Mouse (Mus musculus): ENCODE measurements around the gene Trem2. TPM values are rescaled to one million over a fixed set of nuclear protein-coding genes. Genes with fewer than 3 reads are reported as not detected.
"Not testable (repeated sequence)": the region's sequence is repeated elsewhere in the genome, so short reads cannot be mapped to it uniquely, and the experiment has no call there.

Trem2 gene
- polyA plus RNA-seq, 2 experiments: 3.1 to 3.5 TPM

DNA sequence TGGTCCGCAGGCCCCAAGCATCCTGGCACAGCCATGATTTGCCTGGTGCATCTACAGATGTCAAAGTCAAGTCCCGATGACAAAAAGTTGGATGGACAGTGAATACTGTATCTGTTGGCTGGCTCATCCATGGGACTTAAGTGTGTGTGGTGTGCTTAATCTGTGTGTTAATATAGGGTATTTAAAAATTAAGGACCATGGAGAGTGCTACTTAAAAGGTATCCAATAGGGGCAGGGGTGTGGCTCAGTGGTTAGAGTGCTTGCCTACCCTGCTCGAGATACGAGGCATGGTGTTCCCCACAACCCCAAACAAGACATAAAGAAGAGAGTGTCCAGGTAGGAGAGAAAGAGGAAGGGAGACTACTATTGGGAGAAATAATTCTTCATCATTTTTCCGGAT, 44.4 kb upstream of the Trem2 start:
- no peak for ATAC-seq (ENCODE audit: insufficient read depth)
- H3K4me1 ChIP-seq (replicated peaks; ENCODE audit: control insufficient read depth in 2 of 2, insufficient read depth in 2 of 2, low read length in 1 of 2): peaks cover 20 to 41% of the 10 kb centered on the region in 2 experiments
- 54% methylated on average over 5 of the region's 5 CpGs for WGBS (ENCODE audit: insufficient replicate concordance)
- TF ChIP-seq EP300 (IDR thresholded peaks at IDR 0.05; ENCODE audit: low read depth) (no peak), CTCF (IDR thresholded peaks at IDR 0.05; ENCODE audit: low read depth) (no peak)
- peak overlapping the region; percentile 86 for H3K9ac ChIP-seq (replicated peaks)
- peak overlapping the region; percentile 79 for H3K4me2 ChIP-seq (ENCODE audit: low read depth)
- H3K4me3 ChIP-seq (ENCODE audit: insufficient read depth in 1 of 2, low read depth in 2 of 2, low read length in 2 of 2): peak overlapping the region; percentile 57 to 67
- no peak overlapping the region for H3K27ac ChIP-seq
- no peaks in the 10 kb centered on the region for H3K9me3 ChIP-seq (ENCODE audit: control insufficient read depth, low read length)
- no peaks in the 10 kb centered on the region for H3K27me3 ChIP-seq (ENCODE audit: control insufficient read depth, insufficient read depth, low read length)
- H3K36me3 ChIP-seq (replicated peaks; ENCODE audit: control insufficient read depth, insufficient read depth, low read depth): peaks cover 6% of the 10 kb centered on the region
- no peak for DNase-seq (ENCODE audit: low read depth in 3 of 3, low spot score in 3 of 3)

DNA sequence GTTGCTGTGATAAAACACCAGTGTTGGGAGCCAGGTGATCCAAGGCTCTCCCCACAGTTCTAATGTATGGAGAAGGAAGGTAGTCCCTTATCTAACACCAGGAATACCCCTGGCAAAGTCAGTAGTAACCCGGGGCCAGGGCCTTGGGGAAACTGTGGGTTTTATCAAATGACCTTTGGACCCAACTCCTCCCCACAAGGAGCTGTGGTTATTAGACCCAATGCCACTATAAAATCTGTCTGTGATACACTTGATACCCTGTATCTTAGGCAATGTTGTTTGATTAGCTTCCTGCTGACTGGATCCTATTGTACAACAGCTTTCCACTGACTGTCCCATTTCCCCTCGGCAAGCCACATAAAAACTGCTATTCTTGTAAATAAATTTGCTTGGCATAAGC, 34.1 kb upstream of the Trem2 start:
- H3K4me1 ChIP-seq (replicated peaks; ENCODE audit: control insufficient read depth in 2 of 2, insufficient read depth in 2 of 2, low read length in 1 of 2): no peaks in the 10 kb centered on the region
- ATAC-seq (ENCODE audit: insufficient read depth): no peak

DNA sequence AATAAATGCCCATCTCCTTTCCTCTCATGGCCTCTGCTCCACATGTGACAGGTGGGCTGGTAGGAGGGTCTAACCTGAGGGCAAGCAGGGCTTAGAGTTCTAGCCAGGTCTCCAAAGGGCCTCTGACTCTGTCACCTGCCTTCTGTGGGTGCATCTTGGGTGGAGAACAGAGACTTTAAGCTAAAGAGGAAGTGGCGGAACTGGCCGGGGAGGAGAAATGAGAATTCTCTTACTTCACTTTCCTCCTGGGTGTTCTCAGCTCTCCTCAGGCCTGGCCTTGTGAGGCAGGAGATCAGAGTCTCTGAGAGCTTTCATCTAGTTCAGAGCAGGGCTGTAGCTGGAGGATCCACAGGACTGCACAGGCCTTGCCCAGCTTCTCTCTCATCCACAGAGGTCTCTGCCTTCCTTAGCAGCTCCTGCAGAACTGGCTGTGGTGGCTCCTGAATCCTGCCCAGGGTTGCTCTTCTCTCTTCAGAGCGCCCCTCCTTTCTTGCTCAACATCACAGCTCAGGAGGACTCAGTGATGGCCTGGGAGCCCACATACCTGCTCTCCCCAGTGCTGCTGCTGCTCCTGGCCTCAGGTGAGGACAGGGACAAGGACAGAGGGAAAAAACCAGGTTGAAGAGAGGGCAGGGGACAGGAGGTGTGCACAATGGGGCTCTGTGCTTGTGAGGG, 30.2 kb upstream of the Trem2 start, which contains the start of gene B430306N03Rik:
B430306N03Rik (plus strand) TSS at position 237 of the 675 bp plus-strand sequence.
- H3K36me3 ChIP-seq (replicated peaks; ENCODE audit: control insufficient read depth, insufficient read depth, low read depth); H3K4me1 ChIP-seq (replicated peaks; ENCODE audit: control insufficient read depth in 2 of 2, insufficient read depth in 2 of 2, low read length in 1 of 2); H3K4me2 ChIP-seq (ENCODE audit: low read depth); DNase-seq (ENCODE audit: low read depth in 3 of 3, low spot score in 3 of 3); H3K9me3 ChIP-seq (ENCODE audit: control insufficient read depth, low read length); H3K27ac ChIP-seq; H3K27me3 ChIP-seq (ENCODE audit: control insufficient read depth, insufficient read depth, low read length); ATAC-seq (ENCODE audit: insufficient read depth); H3K9ac ChIP-seq (replicated peaks); H3K4me3 ChIP-seq (ENCODE audit: insufficient read depth in 1 of 2, low read depth in 2 of 2, low read length in 2 of 2): not testable (repeated sequence)
- WGBS (ENCODE audit: insufficient replicate concordance): 48% methylated on average over 3 of the region's 3 CpGs

More for the DNA sequence above, 34.1 kb upstream of the Trem2 start:
- H3K27ac ChIP-seq: no peak overlapping the region
- H3K4me3 ChIP-seq (ENCODE audit: insufficient read depth in 1 of 2, low read depth in 2 of 2, low read length in 2 of 2): no peak overlapping the region
- H3K36me3 ChIP-seq (replicated peaks; ENCODE audit: control insufficient read depth, insufficient read depth, low read depth): no peaks in the 10 kb centered on the region
- H3K9me3 ChIP-seq (ENCODE audit: control insufficient read depth, low read length): no peaks in the 10 kb centered on the region
- no peak for TF ChIP-seq EP300 (IDR thresholded peaks at IDR 0.05; ENCODE audit: low read depth)
- no peak for TF ChIP-seq CTCF (IDR thresholded peaks at IDR 0.05; ENCODE audit: low read depth)
- no peak overlapping the region for H3K4me2 ChIP-seq (ENCODE audit: low read depth)
- H3K27me3 ChIP-seq (ENCODE audit: control insufficient read depth, insufficient read depth, low read length): no peaks in the 10 kb centered on the region
- H3K9ac ChIP-seq (replicated peaks): no peak overlapping the region
- no peak for DNase-seq (ENCODE audit: low read depth in 3 of 3, low spot score in 3 of 3)
- 43% methylated on average over 2 of the region's 2 CpGs for WGBS (ENCODE audit: insufficient replicate concordance)

DNA sequence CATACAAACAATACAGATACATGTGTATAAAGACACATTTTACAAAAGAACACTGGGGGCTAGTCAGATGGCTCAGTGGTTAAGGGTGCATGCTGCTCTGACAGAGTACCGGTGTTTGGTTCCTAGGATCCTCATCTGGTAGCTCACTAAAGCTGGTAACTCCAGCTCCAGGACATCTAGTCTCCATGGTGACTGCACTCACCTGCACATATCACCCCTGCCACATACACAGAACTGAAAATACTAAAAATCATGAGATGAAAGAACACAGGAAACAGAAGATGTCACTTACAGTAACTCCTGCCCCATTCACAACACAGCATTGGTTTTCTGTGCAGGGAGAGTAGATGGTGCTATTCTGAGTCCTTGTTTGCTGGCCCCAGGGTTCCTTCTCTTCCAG, 27.5 kb upstream of the Trem2 start:
- WGBS (ENCODE audit: insufficient replicate concordance): 70% methylated on average over 1 of the region's 1 CpGs
- ATAC-seq (ENCODE audit: insufficient read depth) (no peak), DNase-seq (ENCODE audit: low read depth in 3 of 3, low spot score in 3 of 3) (no peak)
- TF ChIP-seq EP300 (IDR thresholded peaks at IDR 0.05; ENCODE audit: low read depth) (no peak), CTCF (IDR thresholded peaks at IDR 0.05; ENCODE audit: low read depth) (no peak)
- Histone ChIP-seq H3K27me3 (ENCODE audit: control insufficient read depth, insufficient read depth, low read length) (no peaks in the 10 kb centered on the region), H3K4me3 (ENCODE audit: insufficient read depth in 1 of 2, low read depth in 2 of 2, low read length in 2 of 2) (no peak overlapping the region), H3K9me3 (ENCODE audit: control insufficient read depth, low read length) (no peaks in the 10 kb centered on the region), H3K9ac (replicated peaks) (no peak overlapping the region), H3K36me3 (replicated peaks; ENCODE audit: control insufficient read depth, insufficient read depth, low read depth) (no peaks in the 10 kb centered on the region), H3K27ac (no peak overlapping the region), H3K4me2 (ENCODE audit: low read depth) (no peak overlapping the region), H3K4me1 (replicated peaks; ENCODE audit: control insufficient read depth in 2 of 2, insufficient read depth in 2 of 2, low read length in 1 of 2) (peaks cover 0 to 24% of the 10 kb centered on the region in 2 experiments; a peak in 3 of 4 replicates)

DNA sequence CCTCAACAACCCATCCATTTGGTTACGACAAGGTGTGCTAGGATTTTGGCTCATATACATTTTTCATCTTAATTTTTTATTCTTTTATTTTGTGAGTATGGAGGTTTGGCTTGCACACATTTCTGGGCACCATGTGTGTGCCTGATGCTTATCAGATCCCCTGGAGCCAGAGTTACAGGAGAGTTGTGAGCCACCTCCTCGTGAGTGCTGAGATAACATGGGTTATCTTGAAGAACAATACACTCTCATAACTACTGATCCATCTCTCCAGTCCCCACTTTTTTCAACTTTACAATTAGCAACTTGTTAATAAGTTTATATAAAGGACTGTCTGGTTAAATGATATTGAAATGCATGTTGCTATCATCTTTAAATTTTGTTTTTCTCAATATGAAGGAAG, 24.9 kb upstream of the Trem2 start:
- Histone ChIP-seq H3K4me1 (replicated peaks; ENCODE audit: control insufficient read depth in 2 of 2, insufficient read depth in 2 of 2, low read length in 1 of 2) (peaks cover 0 to 28% of the 10 kb centered on the region in 2 experiments; a peak in 3 of 4 replicates), H3K9me3 (ENCODE audit: control insufficient read depth, low read length) (no peaks in the 10 kb centered on the region), H3K9ac (replicated peaks) (no peak overlapping the region), H3K27me3 (ENCODE audit: control insufficient read depth, insufficient read depth, low read length) (no peaks in the 10 kb centered on the region), H3K4me3 (ENCODE audit: insufficient read depth in 1 of 2, low read depth in 2 of 2, low read length in 2 of 2) (no peak overlapping the region), H3K27ac (no peak overlapping the region), H3K36me3 (replicated peaks; ENCODE audit: control insufficient read depth, insufficient read depth, low read depth) (no peaks in the 10 kb centered on the region), H3K4me2 (ENCODE audit: low read depth) (no peak overlapping the region)
- DNase-seq (ENCODE audit: low read depth in 3 of 3, low spot score in 3 of 3) (no peak), ATAC-seq (ENCODE audit: insufficient read depth) (peak; percentile 35; the same call in 1 of the 2 replicates)
- WGBS (ENCODE audit: insufficient replicate concordance): 44% methylated on average over 2 of the region's 2 CpGs
- TF ChIP-seq EP300 (IDR thresholded peaks at IDR 0.05; ENCODE audit: low read depth) (peak; percentile 28; the same call in 1 of the 2 replicates), CTCF (IDR thresholded peaks at IDR 0.05; ENCODE audit: low read depth) (no peak)

Measured in liver, embryonic 14.5 days (tissue).